Comparison of ENCODE assay signal across 8 mouse cellular contexts in the genomic region with DNA sequence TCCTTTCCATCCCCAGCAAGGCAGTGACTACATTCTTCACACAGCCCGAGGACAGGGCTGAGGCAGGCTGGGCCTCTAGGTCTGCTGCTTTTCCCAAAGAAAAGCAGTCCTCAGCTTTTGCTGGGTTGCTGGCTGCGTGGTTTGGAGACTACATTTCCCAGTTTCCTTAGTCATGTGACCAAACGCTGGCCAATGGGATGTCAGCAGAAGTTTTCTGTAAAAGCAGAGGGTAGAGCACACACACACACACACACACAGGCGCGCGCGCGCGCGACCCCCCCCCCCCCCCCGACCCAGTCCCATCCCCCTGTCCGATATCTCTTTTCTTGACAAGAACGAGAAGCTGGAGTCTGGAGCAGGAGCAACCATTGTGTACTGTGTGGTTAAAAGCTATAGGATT. TPM values are rescaled to one million over a fixed set of nuclear protein-coding genes. Genes with fewer than 3 reads are reported as not detected.
A peak's percentile ranks its signal among the peaks of the same experiment; 100 is the strongest.
DNase-seq lines count a peak whose midpoint lies in the region; ATAC-seq and TF ChIP-seq lines count a peak whose summit lies in the region.

No protein-coding gene starts in this region.

- H3K9ac ChIP-seq in hindbrain, embryonic 15.5 days, result peak overlapping the region; percentile 33; the same call in 1 of the 2 replicates
- no peak overlapping the region for H3K9ac ChIP-seq in lung, postnatal 0 days (replicated peaks; ENCODE audit: low read depth)

- no peaks in the 10 kb centered on the region for H3K9me3 ChIP-seq in hindbrain, embryonic 15.5 days
- H3K9me3 ChIP-seq in lung, postnatal 0 days (ENCODE audit: low read length), result no peaks in the 10 kb centered on the region

- TF ChIP-seq CTCF in lung, postnatal 0 days (IDR thresholded peaks at IDR 0.05), result no peak

- H3K4me1 ChIP-seq in hindbrain, embryonic 15.5 days (replicated peaks), result peaks cover 25% of the 10 kb centered on the region
- H3K4me1 ChIP-seq in lung, postnatal 0 days (ENCODE audit: insufficient read depth, low read depth, low read length), result peaks cover 9% of the 10 kb centered on the region; the same call in 1 of the 2 replicates

- peak; percentile 65 for DNase-seq in MEL-GATA-1-ER (ENCODE audit: extremely low read depth, low read depth)
- peak; percentile 71 to 79 for DNase-seq in cerebellum, postnatal 14 days
- DNase-seq in gastrocnemius, adult 18-20 months (ENCODE audit: low spot score), result peak; percentile 85
- peak; percentile 65 to 79 for DNase-seq in layer of hippocampus, postnatal 14 days (ENCODE audit: low spot score in 2 of 2)
- DNase-seq in lung, postnatal 0 days (ENCODE audit: low spot score), result peak; percentile 89
- peak; percentile 90 to 94 for DNase-seq in right cerebral cortex, postnatal 10 days (ENCODE audit: low spot score in 2 of 2)

- peak overlapping the region; percentile 57 for H3K27ac ChIP-seq in hindbrain, embryonic 15.5 days (replicated peaks)
- peak overlapping the region; percentile 83; the same call in 1 of the 2 replicates for H3K27ac ChIP-seq in lung, postnatal 0 days (ENCODE audit: low read length)

- peak; percentile 57 for ATAC-seq in hindbrain, embryonic 15.5 days (ENCODE audit: low FRiP score, low read depth)
- ATAC-seq in lung, postnatal 0 days, result peak; percentile 46
- no peak for ATAC-seq in erythroid progenitor cell, adult 5-6 weeks (replicated peaks; ENCODE audit: low FRiP score, poor library complexity, severe bottlenecking)

- H3K4me3 ChIP-seq in hindbrain, embryonic 15.5 days, result peak overlapping the region; percentile 22
- H3K4me3 ChIP-seq in lung, postnatal 0 days (ENCODE audit: low read depth, low read length), result no peak overlapping the region

- WGBS in hindbrain, embryonic 15.5 days, result 0% methylated on average over 6 of the region's 13 CpGs
- 1% methylated on average over 12 of the region's 13 CpGs for WGBS in lung, postnatal 0 days

- H3K4me2 ChIP-seq in hindbrain, embryonic 15.5 days, result peak overlapping the region; percentile 62
- H3K4me2 ChIP-seq in lung, postnatal 0 days (replicated peaks; ENCODE audit: low read depth, low read length), result peak overlapping the region; percentile 63

- H3K27me3 ChIP-seq in hindbrain, embryonic 15.5 days, result no peaks in the 10 kb centered on the region
- H3K27me3 ChIP-seq in lung, postnatal 0 days (replicated peaks; ENCODE audit: insufficient read depth, low read length), result no peaks in the 10 kb centered on the region

- no peak for TF ChIP-seq EP300 in lung, postnatal 0 days (IDR thresholded peaks at IDR 0.05)

- no peaks in the 10 kb centered on the region for H3K36me3 ChIP-seq in hindbrain, embryonic 15.5 days
- no peaks in the 10 kb centered on the region for H3K36me3 ChIP-seq in lung, postnatal 0 days (ENCODE audit: insufficient read depth, low read length)

RNA-seq across cellular contexts. Expression of a gene that starts 20.1 kb away (rescaled TPM):
- 1 to 10 TPM; 2.4 to 8.2 TPM for total RNA-seq in gastrocnemius, adult 18-20 months (2021)
- polyA plus RNA-seq in hindbrain, embryonic 15.5 days (2015; fragmentation: Nextera tagmentation; extraction: Ambion mirVana), result 1.3 and 1.8 TPM in 2 replicates
- total RNA-seq in layer of hippocampus, postnatal 14 days (2021), result 1 to 10 TPM; 2.9 to 3.8 TPM
- polyA plus RNA-seq in lung, postnatal 0 days (2015; fragmentation: Nextera tagmentation; extraction: Ambion mirVana), result 0.47 and 0.94 TPM in 2 replicates
- total RNA-seq in erythroid progenitor cell, adult 5-6 weeks (2015; ENCODE audit: low replicate concordance), result not detected in 2 replicates
- not detected in 2 replicates for total RNA-seq in erythroid progenitor cell, adult 5-6 weeks (2017; ENCODE audit: low replicate concordance)

RNA-seq across cellular contexts. Expression of a gene that starts 24.3 kb away (rescaled TPM):
- total RNA-seq in gastrocnemius, adult 18-20 months (2021), result 10 to 100 TPM; 10.6 to 11.3 TPM
- polyA plus RNA-seq in hindbrain, embryonic 15.5 days (2015; fragmentation: Nextera tagmentation; extraction: Ambion mirVana), result 99.8 and 110 TPM in 2 replicates
- 10 to 100 TPM; 38.9 to 41.9 TPM for total RNA-seq in layer of hippocampus, postnatal 14 days (2021)
- 49.4 and 50.7 TPM in 2 replicates for polyA plus RNA-seq in lung, postnatal 0 days (2015; fragmentation: Nextera tagmentation; extraction: Ambion mirVana)
- 1.7 and 2.2 TPM in 2 replicates for total RNA-seq in erythroid progenitor cell, adult 5-6 weeks (2015; ENCODE audit: low replicate concordance)
- 4.0 TPM in 1 of 2 replicates, not detected in the other for total RNA-seq in erythroid progenitor cell, adult 5-6 weeks (2017; ENCODE audit: low replicate concordance)

RNA-seq across cellular contexts. Expression of a gene that starts 46.8 kb away (rescaled TPM):
- total RNA-seq in gastrocnemius, adult 18-20 months (2021), result 1 to 10 TPM; 7.2 to 9.7 TPM
- 43.3 and 44.5 TPM in 2 replicates for polyA plus RNA-seq in hindbrain, embryonic 15.5 days (2015; fragmentation: Nextera tagmentation; extraction: Ambion mirVana)
- total RNA-seq in layer of hippocampus, postnatal 14 days (2021), result 10 to 100 TPM; 33.7 to 34.9 TPM
- polyA plus RNA-seq in lung, postnatal 0 days (2015; fragmentation: Nextera tagmentation; extraction: Ambion mirVana), result 24.9 and 26.1 TPM in 2 replicates
- 39.8 and 43.6 TPM in 2 replicates for total RNA-seq in erythroid progenitor cell, adult 5-6 weeks (2015; ENCODE audit: low replicate concordance)
- total RNA-seq in erythroid progenitor cell, adult 5-6 weeks (2017; ENCODE audit: low replicate concordance), result 61.4 and 62.3 TPM in 2 replicates

RNA-seq across cellular contexts. Expression of a gene that starts 51.4 kb away (rescaled TPM):
- 1 to 10 TPM; 1.9 TPM for total RNA-seq in gastrocnemius, adult 18-20 months (2021)
- polyA plus RNA-seq in hindbrain, embryonic 15.5 days (2015; fragmentation: Nextera tagmentation; extraction: Ambion mirVana), result 1.9 and 2.4 TPM in 2 replicates
- 1 to 10 TPM; 2.9 to 5.0 TPM for total RNA-seq in layer of hippocampus, postnatal 14 days (2021)
- polyA plus RNA-seq in lung, postnatal 0 days (2015; fragmentation: Nextera tagmentation; extraction: Ambion mirVana), result 2.9 and 4.3 TPM in 2 replicates
- total RNA-seq in erythroid progenitor cell, adult 5-6 weeks (2015; ENCODE audit: low replicate concordance), result not detected in 2 replicates
- 0.77 TPM in 1 of 2 replicates, not detected in the other for total RNA-seq in erythroid progenitor cell, adult 5-6 weeks (2017; ENCODE audit: low replicate concordance)
